Mouse (Mus musculus): ENCODE measurements around the gene E430018J23Rik. TPM values are rescaled to one million over a fixed set of nuclear protein-coding genes. Genes with fewer than 3 reads are reported as not detected.

The E430018J23Rik gene
- polyA plus RNA-seq, 1 experiment from 2014 or later: 4.6 TPM

DNA sequence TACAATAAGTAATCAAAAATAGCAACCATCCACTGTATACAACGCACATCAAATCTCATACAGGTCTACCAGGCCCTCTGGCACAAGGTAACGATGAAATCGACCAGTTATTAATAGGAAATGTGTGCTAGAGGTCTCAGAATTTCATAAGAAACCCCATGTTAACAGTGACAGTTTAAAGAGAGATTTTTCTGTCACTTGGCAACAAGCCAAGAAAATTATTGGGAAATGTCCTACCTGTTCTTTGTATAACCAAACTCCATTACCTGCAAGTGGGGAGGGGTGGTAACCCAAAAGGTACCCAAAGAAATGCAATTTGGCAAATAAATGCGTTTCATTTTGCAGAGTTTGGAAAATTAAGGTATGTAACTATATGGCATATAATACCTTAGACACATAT lies 35.0 kb downstream of the E430018J23Rik start:
- WGBS: 62% methylated on average over 4 of the region's 4 CpGs
- no peak overlapping the region for H3K4me3 ChIP-seq (ENCODE audit: low read depth, low read length)
- no peaks in the 10 kb centered on the region for H3K36me3 ChIP-seq (ENCODE audit: insufficient read depth, low read length)
- H3K9me3 ChIP-seq (ENCODE audit: low read length): no peaks in the 10 kb centered on the region
- DNase-seq (ENCODE audit: low spot score) (no peak), ATAC-seq (no peak)
- H3K27ac ChIP-seq (ENCODE audit: low read length): no peak overlapping the region
- no peak overlapping the region for H3K4me2 ChIP-seq (replicated peaks; ENCODE audit: low read depth, low read length)
- H3K4me1 ChIP-seq (ENCODE audit: insufficient read depth, low read depth, low read length): peaks cover 2% of the 10 kb centered on the region; the same call in 1 of the 2 replicates
- no peak for TF ChIP-seq CTCF (IDR thresholded peaks at IDR 0.05)
- TF ChIP-seq EP300 (IDR thresholded peaks at IDR 0.05): no peak
- H3K9ac ChIP-seq (replicated peaks; ENCODE audit: low read depth): no peak overlapping the region
- H3K27me3 ChIP-seq (replicated peaks; ENCODE audit: insufficient read depth, low read length): no peaks in the 10 kb centered on the region; the same call in 1 of the 2 replicates

DNA sequence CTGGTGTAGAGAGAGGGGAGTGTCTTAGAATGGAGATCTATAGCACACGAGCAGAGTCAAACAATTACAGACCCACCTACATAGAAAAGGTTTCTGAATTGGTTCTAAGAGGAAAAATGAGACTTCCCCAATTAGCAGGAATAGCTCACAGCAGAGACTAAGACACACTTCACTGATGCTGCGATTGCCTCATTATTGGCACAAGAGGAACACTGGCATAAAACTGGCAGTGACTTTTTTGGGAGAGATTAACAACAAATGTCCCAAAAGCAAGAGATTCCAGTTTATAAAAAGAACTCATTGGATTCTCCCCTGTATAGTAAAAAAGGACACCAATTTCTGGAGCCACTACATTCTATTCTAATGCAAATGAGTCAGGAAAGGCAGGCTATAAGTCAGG lies 35.6 kb downstream of the E430018J23Rik start:
- WGBS: 64% methylated on average over 2 of the region's 2 CpGs
- no peak overlapping the region for H3K9ac ChIP-seq (replicated peaks; ENCODE audit: low read depth)
- no peak for ATAC-seq
- H3K4me3 ChIP-seq (ENCODE audit: low read depth, low read length): no peak overlapping the region
- no peaks in the 10 kb centered on the region for H3K9me3 ChIP-seq (ENCODE audit: low read length)
- no peaks in the 10 kb centered on the region for H3K36me3 ChIP-seq (ENCODE audit: insufficient read depth, low read length)
- H3K27me3 ChIP-seq (replicated peaks; ENCODE audit: insufficient read depth, low read length): no peaks in the 10 kb centered on the region; the same call in 1 of the 2 replicates
- no peak overlapping the region for H3K27ac ChIP-seq (ENCODE audit: low read length)
- no peaks in the 10 kb centered on the region for H3K4me1 ChIP-seq (ENCODE audit: insufficient read depth, low read depth, low read length)
- no peak for TF ChIP-seq CTCF (IDR thresholded peaks at IDR 0.05)
- no peak for TF ChIP-seq EP300 (IDR thresholded peaks at IDR 0.05)
- DNase-seq (ENCODE audit: low spot score): no peak
- no peak overlapping the region for H3K4me2 ChIP-seq (replicated peaks; ENCODE audit: low read depth, low read length)

DNA sequence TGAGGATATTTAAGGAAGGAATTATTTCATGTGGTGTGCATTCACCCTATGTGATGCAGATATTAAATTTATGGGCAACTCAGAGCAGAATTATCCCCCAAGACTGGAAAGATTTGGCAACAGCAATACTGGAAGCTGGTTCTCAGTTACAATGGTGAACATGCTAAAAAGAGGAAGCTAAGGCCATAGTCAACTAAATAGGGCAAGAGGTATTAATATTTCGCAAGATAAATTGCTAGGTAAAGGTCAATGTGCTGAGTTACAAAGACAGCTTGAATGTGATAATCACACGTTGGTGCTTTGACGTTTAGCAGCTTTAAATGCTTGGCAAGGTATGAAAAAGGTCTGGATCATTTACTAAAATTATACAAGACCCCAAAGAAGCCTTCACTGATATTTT lies 37.6 kb downstream of the E430018J23Rik start:
- no peak overlapping the region for H3K4me2 ChIP-seq (replicated peaks; ENCODE audit: low read depth, low read length)
- H3K36me3 ChIP-seq (ENCODE audit: insufficient read depth, low read length): no peaks in the 10 kb centered on the region
- WGBS: 55% methylated on average over 3 of the region's 3 CpGs
- no peak for DNase-seq (ENCODE audit: low spot score)
- no peak overlapping the region for H3K9ac ChIP-seq (replicated peaks; ENCODE audit: low read depth)
- no peak for ATAC-seq
- H3K9me3 ChIP-seq (ENCODE audit: low read length): no peaks in the 10 kb centered on the region
- H3K27me3 ChIP-seq (replicated peaks; ENCODE audit: insufficient read depth, low read length): no peaks in the 10 kb centered on the region; the same call in 1 of the 2 replicates
- TF ChIP-seq EP300 (IDR thresholded peaks at IDR 0.05) (no peak), CTCF (IDR thresholded peaks at IDR 0.05) (no peak)
- H3K4me1 ChIP-seq (ENCODE audit: insufficient read depth, low read depth, low read length): no peaks in the 10 kb centered on the region
- no peak overlapping the region for H3K27ac ChIP-seq (ENCODE audit: low read length)
- H3K4me3 ChIP-seq (ENCODE audit: low read depth, low read length): no peak overlapping the region

DNA sequence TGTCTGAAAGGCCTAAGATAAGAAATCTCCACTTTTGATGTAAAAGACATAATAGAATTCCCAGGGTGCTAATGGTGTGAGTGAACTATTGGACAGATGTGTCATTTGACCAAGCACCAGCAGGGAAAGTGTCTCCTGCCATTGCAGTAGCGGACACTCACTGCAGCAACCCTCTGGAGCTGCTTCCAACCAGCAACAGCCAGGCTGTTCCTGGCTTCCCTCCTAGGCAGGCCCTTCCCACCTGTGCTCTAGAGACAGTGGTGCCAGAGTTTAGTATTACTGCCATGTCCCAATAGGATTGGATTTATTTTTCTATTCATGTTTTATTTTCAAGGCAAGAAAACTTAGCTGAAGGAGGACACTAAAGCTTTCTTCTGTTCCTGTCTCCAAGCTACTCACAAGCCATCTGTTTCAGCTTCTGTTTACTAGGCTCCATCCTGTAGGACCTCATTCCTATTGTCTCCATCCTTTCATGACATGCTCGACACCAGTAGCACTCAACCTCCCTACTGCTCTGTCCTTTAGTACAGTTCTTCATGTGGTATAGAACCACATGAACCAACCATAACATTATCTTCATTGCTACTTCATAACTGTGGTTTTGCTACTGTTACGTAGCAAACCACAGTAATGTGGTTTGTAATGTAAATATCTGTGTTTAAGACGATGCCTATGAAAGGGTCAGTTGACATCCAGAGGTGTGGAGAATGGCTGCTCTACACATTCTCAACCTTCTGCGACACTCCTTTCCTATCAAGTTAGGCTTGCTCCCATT lies 42.0 kb downstream of the E430018J23Rik start:
- no peak for ATAC-seq
- no peak overlapping the region for H3K27ac ChIP-seq (ENCODE audit: low read length)
- H3K4me1 ChIP-seq (ENCODE audit: insufficient read depth, low read depth, low read length): no peaks in the 10 kb centered on the region; the same call in 1 of the 2 replicates
- H3K36me3 ChIP-seq (ENCODE audit: insufficient read depth, low read length): no peaks in the 10 kb centered on the region
- no peak for DNase-seq (ENCODE audit: low spot score)
- no peak overlapping the region for H3K4me2 ChIP-seq (replicated peaks; ENCODE audit: low read depth, low read length)
- TF ChIP-seq EP300 (IDR thresholded peaks at IDR 0.05) (no peak), CTCF (IDR thresholded peaks at IDR 0.05) (no peak)
- H3K4me3 ChIP-seq (ENCODE audit: low read depth, low read length): no peak overlapping the region
- H3K9ac ChIP-seq (replicated peaks; ENCODE audit: low read depth): no peak overlapping the region
- 75% methylated on average over 5 of the region's 5 CpGs for WGBS
- no peaks in the 10 kb centered on the region for H3K9me3 ChIP-seq (ENCODE audit: low read length)
- H3K27me3 ChIP-seq (replicated peaks; ENCODE audit: insufficient read depth, low read length): no peaks in the 10 kb centered on the region

DNA sequence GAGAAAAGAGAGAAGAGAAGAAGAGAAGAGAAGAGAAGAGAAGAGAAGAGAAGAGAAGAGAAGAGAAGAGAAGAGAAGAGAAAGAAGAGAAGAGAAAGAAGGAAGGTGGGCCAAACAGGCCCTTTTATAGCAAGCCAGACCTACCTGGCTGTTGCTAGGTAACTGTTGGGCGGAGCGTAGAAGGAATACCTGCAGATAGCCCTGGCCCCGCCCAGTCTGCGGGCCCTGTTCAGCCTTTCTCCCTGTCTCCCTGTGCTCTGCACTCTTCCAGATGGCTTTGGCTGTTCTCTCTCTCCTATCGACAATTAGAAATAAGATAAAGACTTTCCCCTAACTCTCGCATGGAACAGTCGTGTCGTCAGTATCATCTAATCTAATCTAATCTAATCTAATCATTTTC lies 46.8 kb downstream of the E430018J23Rik start:
- Histone ChIP-seq H3K9me3 (ENCODE audit: low read length) (no peaks in the 10 kb centered on the region), H3K27ac (ENCODE audit: low read length) (peak overlapping the region; percentile 97), H3K27me3 (replicated peaks; ENCODE audit: insufficient read depth, low read length) (no peaks in the 10 kb centered on the region), H3K4me1 (ENCODE audit: insufficient read depth, low read depth, low read length) (no peaks in the 10 kb centered on the region; the same call in 1 of the 2 replicates), H3K4me2 (replicated peaks; ENCODE audit: low read depth, low read length) (peak overlapping the region; percentile 78), H3K4me3 (ENCODE audit: low read depth, low read length) (peak overlapping the region; percentile 88), H3K9ac (replicated peaks; ENCODE audit: low read depth) (peak overlapping the region; percentile 83; the same call in 1 of the 2 replicates), H3K36me3 (ENCODE audit: insufficient read depth, low read length) (0 out of 2 replicates have a peak, but pooled peaks cover 4% of the 10 kb centered on the region)
- DNase-seq (ENCODE audit: low spot score): peak; percentile 85
- WGBS: 14% methylated on average over 8 of the region's 8 CpGs
- peak; percentile 42 for ATAC-seq
- no peak for TF ChIP-seq EP300 (IDR thresholded peaks at IDR 0.05)

DNA sequence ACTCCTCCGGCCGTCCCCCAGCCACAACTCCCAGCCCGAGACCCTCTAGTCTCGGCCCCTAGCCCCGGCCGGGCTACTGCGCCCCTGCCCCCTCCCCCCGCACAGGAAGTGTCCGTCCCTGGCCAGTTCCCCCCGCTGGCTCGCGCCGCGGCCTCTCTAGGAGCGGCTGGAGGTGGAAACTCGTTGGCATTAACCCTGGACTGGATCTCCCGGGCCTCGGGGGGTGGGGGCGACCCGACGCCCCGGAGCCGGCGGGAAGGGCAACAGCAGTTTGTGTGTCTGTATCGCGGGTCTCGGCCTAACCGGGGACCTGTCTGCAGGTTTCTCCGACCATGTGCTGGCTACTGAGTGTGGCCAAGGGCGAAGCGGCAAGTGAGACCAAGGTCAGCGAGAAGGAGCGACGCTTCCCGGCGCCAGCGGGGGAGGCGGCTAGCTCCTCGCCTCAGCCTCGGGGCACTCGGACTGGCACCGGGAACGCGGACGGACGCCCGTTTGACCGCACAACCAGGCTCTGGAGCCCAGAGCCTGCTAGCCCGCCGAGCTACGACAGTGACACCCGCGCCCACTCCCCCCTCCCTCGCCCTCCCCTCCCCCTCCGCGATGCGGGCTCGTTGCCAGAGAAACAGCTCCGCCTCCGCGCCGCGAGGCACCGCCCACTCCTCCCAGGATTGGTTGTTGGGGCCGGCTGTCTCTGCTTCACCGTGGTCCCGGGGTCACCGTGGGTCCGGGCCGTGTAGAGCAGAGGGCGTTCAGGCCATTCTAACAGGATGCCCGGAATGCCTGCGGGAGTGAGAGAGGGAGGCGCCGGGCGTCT lies 47.7 kb downstream of the E430018J23Rik start, which contains the start of gene Zfp768:
Gene Zfp768, minus strand, starts transcription at position 78 of the 814 bp plus-strand sequence.
- TF ChIP-seq EP300 (IDR thresholded peaks at IDR 0.05): no peak
- no peak for TF ChIP-seq CTCF (IDR thresholded peaks at IDR 0.05)
- WGBS: under 1% methylated on average over 60 of the region's 76 CpGs
- Histone ChIP-seq H3K9ac (replicated peaks; ENCODE audit: low read depth) (peak within 1 kb of the TSS; percentile 83), H3K27me3 (replicated peaks; ENCODE audit: insufficient read depth, low read length) (no peaks in the 10 kb centered on the region), H3K4me3 (ENCODE audit: low read depth, low read length) (peak within 1 kb of the TSS; percentile 88), H3K4me1 (ENCODE audit: insufficient read depth, low read depth, low read length) (no peaks in the 10 kb centered on the region; the same call in 1 of the 2 replicates), H3K9me3 (ENCODE audit: low read length) (no peaks in the 10 kb centered on the region), H3K27ac (ENCODE audit: low read length) (peak within 1 kb of the TSS; percentile 97), H3K4me2 (replicated peaks; ENCODE audit: low read depth, low read length) (peak within 1 kb of the TSS; percentile 78), H3K36me3 (ENCODE audit: insufficient read depth, low read length) (0 out of 2 replicates have a peak, but pooled peaks cover 4% of the 10 kb centered on the region)
- peak; percentile 92 for ATAC-seq
- DNase-seq (ENCODE audit: low spot score): peak; percentile 96

All from lung, postnatal 0 days (tissue).